Mouse (Mus musculus) CH12.LX (cell line): ENCODE measurements around the gene Rpl26.
"Not testable (repeated sequence)": the region's sequence is repeated elsewhere in the genome, so short reads cannot be mapped to it uniquely, and the experiment has no call there.

ENCODE experiments used
- CTCF ChIP-seq, 2 experiments: IDR thresholded peaks in 1 of 2; conservative IDR thresholded peaks in 1 of 2; 2 replicates each; pipeline ENCODE4 v1.5.1; 2011 to 2012; ENCODE audit warnings: low read depth in 2 of 2, low read length in 2 of 2, improper control_type of control experiment in 1 of 2, inconsistent platforms in 1 of 2, mild to moderate bottlenecking in 1 of 2, moderate library complexity in 1 of 2
- EP300 ChIP-seq: IDR thresholded peaks from 2 replicates; pipeline ENCODE4 v1.6.1; 2011; ENCODE audit warnings: low read length, improper control_type of control experiment
- JUN ChIP-seq: IDR thresholded peaks from 2 replicates; pipeline ENCODE4 v1.6.1; 2011; ENCODE audit warnings: low read depth, mild to moderate bottlenecking, low read length, improper control_type of control experiment, moderate library complexity; ENCODE audit not compliant: insufficient read depth
- JUND ChIP-seq: conservative IDR thresholded peaks from 2 replicates; pipeline ENCODE4 v1.6.1; 2011; ENCODE audit warnings: low read depth, low read length, improper control_type of control experiment
- KAT2A ChIP-seq: IDR thresholded peaks from 2 replicates; pipeline ENCODE4 v1.6.1; 2012; ENCODE audit warnings: low read length, improper control_type of control experiment, inconsistent platforms; ENCODE audit not compliant: insufficient replicate concordance
- MAX ChIP-seq: IDR thresholded peaks from 2 replicates; pipeline ENCODE4 v1.6.1; 2011; ENCODE audit warnings: low read length, improper control_type of control experiment
- MAZ ChIP-seq: IDR thresholded peaks from 2 replicates; pipeline ENCODE4 v1.6.1; 2012; ENCODE audit warnings: low read depth, mild to moderate bottlenecking, inconsistent platforms, low read length, improper control_type of control experiment, moderate library complexity
- NELFE ChIP-seq: IDR thresholded peaks from 2 replicates; pipeline ENCODE4 v1.6.1; 2011; ENCODE audit warnings: low read depth, low read length, improper control_type of control experiment
- PAX5 ChIP-seq: IDR thresholded peaks from 2 replicates; pipeline ENCODE4 v1.6.1; 2012; ENCODE audit warnings: low read length, inconsistent platforms, mixed read lengths
- POLR2A ChIP-seq: IDR thresholded peaks from 2 replicates; pipeline ENCODE4 v1.6.1; 2011; ENCODE audit warnings: low read depth, mild to moderate bottlenecking, improper control_type of control experiment, low read length
- ZC3H11A ChIP-seq: IDR thresholded peaks from 2 replicates; pipeline ENCODE4 v1.6.1; 2012; ENCODE audit warnings: low read depth, mild to moderate bottlenecking, inconsistent platforms, low read length, improper control_type of control experiment
- ZNF384 ChIP-seq: IDR thresholded peaks from 2 replicates; pipeline ENCODE4 v1.6.1; 2012; ENCODE audit warnings: low read depth, low read length, improper control_type of control experiment, inconsistent platforms

GRCm38 (mm10) chr11:68936951-68937350, 35.6 kb downstream of the Rpl26 start:
- not testable (repeated sequence) for TF ChIP-seq POLR2A; MAX; EP300; ZNF384; CTCF (conservative IDR thresholded peaks at IDR 0.05 in 1 of 2, IDR thresholded peaks at IDR 0.05 in 1 of 2; ENCODE audit: low read depth in 2 of 2, low read length in 2 of 2); KAT2A; ZC3H11A; JUND; JUN; PAX5; NELFE; MAZ
